ENCODE assay signal across 10 mouse cellular contexts in the genomic region with DNA sequence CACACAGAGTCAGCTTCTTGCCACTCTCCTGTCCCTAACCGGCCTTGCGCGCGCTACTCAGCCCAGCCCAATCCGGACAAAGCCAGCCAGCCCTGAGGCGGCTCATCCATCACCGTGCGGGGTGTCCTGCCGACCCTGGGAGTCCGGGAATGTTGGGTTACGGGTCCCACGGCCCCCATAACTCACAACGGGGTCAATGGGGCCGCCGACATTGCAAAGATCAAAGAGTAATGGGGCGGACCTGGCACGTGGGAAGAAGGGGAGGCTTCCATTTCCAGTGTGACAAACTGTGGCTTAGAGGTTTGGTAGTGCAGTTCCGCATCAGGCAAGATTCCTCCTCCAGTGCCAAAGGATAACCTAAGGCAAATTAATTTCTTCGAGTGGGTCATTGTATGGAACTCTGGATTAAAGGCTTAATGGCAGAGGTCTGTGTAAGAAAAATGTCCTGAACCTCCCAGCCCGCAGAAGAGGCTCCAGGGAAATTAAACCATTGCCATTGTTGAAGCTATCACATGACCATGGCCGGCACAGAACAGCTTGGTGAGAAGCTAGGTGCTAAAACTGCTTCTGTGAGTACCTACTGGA. TPM values are rescaled to one million over a fixed set of nuclear protein-coding genes. Genes with fewer than 3 reads are reported as not detected.
DNase-seq lines count a peak whose midpoint lies in the region; ATAC-seq lines count a peak whose summit lies in the region.
"Had no signal": no experiment of that assay in that cellular context is flagged by ENCODE, and none has a peak within 500 bp of the region (broad histone marks: within the 10 kb centered on the region; RNA-seq: fewer than 3 reads in every experiment).

No protein-coding gene starts in this region.

- H3K9me3 ChIP-seq in heart, embryonic 12.5 days (replicated peaks) = no peaks in the 10 kb centered on the region
- no peaks in the 10 kb centered on the region for H3K9me3 ChIP-seq in forebrain, embryonic 15.5 days
- no peaks in the 10 kb centered on the region; the same call in 1 of the 2 replicates for H3K9me3 ChIP-seq in midbrain, embryonic 10.5 days (replicated peaks)

- peaks cover 78% of the 10 kb centered on the region for H3K27me3 ChIP-seq in heart, embryonic 12.5 days (replicated peaks)
- H3K27me3 ChIP-seq in forebrain, embryonic 15.5 days = no peaks in the 10 kb centered on the region
- H3K27me3 ChIP-seq in midbrain, embryonic 10.5 days (ENCODE audit: low read depth, poor library complexity, severe bottlenecking) = peaks cover 59% of the 10 kb centered on the region

- no peak overlapping the region for H3K27ac ChIP-seq in heart, embryonic 12.5 days (ENCODE audit: poor library complexity, severe bottlenecking)
- peak overlapping the region; percentile 98 for H3K27ac ChIP-seq in forebrain, embryonic 15.5 days (replicated peaks)
- peak overlapping the region; percentile 99 for H3K27ac ChIP-seq in midbrain, embryonic 10.5 days (replicated peaks)

- H3K4me3 ChIP-seq in heart, embryonic 12.5 days = peak overlapping the region; percentile 64
- H3K4me3 ChIP-seq in forebrain, embryonic 15.5 days = peak overlapping the region; percentile 88
- H3K4me3 ChIP-seq in midbrain, embryonic 10.5 days = peak overlapping the region; percentile 71

- no peaks in the 10 kb centered on the region for H3K36me3 ChIP-seq in heart, embryonic 12.5 days
- H3K36me3 ChIP-seq in forebrain, embryonic 15.5 days = no peaks in the 10 kb centered on the region
- H3K36me3 ChIP-seq in midbrain, embryonic 10.5 days = peaks cover 10% of the 10 kb centered on the region

- H3K4me1 ChIP-seq in heart, embryonic 12.5 days (replicated peaks) = peaks cover 16% of the 10 kb centered on the region
- peaks cover 46% of the 10 kb centered on the region for H3K4me1 ChIP-seq in forebrain, embryonic 15.5 days
- peaks cover 61% of the 10 kb centered on the region for H3K4me1 ChIP-seq in midbrain, embryonic 10.5 days

- no peak for ATAC-seq in heart, embryonic 12.5 days (ENCODE audit: insufficient number of reproducible peaks, low FRiP score)
- peak; percentile 46 for ATAC-seq in forebrain, embryonic 15.5 days (replicated peaks)

- peak overlapping the region; percentile 96 for H3K4me2 ChIP-seq in heart, embryonic 12.5 days
- H3K4me2 ChIP-seq in forebrain, embryonic 15.5 days (replicated peaks) = peak overlapping the region; percentile 82

- 2% methylated on average over 21 of the region's 21 CpGs for WGBS in heart, embryonic 12.5 days
- WGBS in forebrain, embryonic 15.5 days = under 1% methylated on average over 21 of the region's 21 CpGs
- WGBS in midbrain, embryonic 10.5 days = under 1% methylated on average over 21 of the region's 21 CpGs

- H3K9ac ChIP-seq in heart, embryonic 12.5 days = no peak overlapping the region
- H3K9ac ChIP-seq in forebrain, embryonic 15.5 days (replicated peaks) = peak overlapping the region; percentile 100

- no peak for DNase-seq in heart, adult 18-20 months
- DNase-seq in MN1 (ENCODE audit: low spot score) = peak; percentile 52
- DNase-seq in midbrain, embryonic 10.5 days (ENCODE audit: low spot score) = peak; percentile 80
- no peak for DNase-seq in frontal cortex, adult 2 months (ENCODE audit: extremely low spot score in 1 of 2, low spot score in 1 of 2)
- DNase-seq in adrenal gland, adult (ENCODE audit: inconsistent age in 2 of 2, low spot score in 1 of 2) = no peak
- DNase-seq in thymus, adult 18-20 months = no peak
- DNase-seq: cerebellum, postnatal 36 days had no signal

RNA-seq across cellular contexts. Expression of gene Draxin, which starts 1.1 kb away (rescaled TPM):
- polyA plus RNA-seq in heart, embryonic 12.5 days (2016; fragmentation: Nextera tagmentation; extraction: Ambion mirVana) = 0.05 and 0.08 TPM in 2 replicates
- under 1 TPM; 0.07 to 0.08 TPM for total RNA-seq in heart, adult 18-20 months (2021)
- 21.2 TPM in 2 replicates for polyA plus RNA-seq in forebrain, embryonic 15.5 days (2015; fragmentation: Nextera tagmentation; extraction: Ambion mirVana)
- 5.3 and 7.5 TPM in 2 replicates for polyA plus RNA-seq in midbrain, embryonic 10.5 days (2016; fragmentation: Nextera tagmentation; extraction: Ambion mirVana)
- 0.97 and 1.2 TPM in 2 replicates for polyA plus RNA-seq in frontal cortex, adult 2 months (2012; rRNA removed)
- total RNA-seq: megakaryocyte-erythroid progenitor cell, adult 5-6 weeks had no signal

RNA-seq across cellular contexts. Expression of gene Mad2l2, which starts 1.4 kb away (rescaled TPM):
- polyA plus RNA-seq in heart, embryonic 12.5 days (2016; fragmentation: Nextera tagmentation; extraction: Ambion mirVana) = 36.6 and 39.3 TPM in 2 replicates
- 10 to 100 TPM; 12.2 to 14.5 TPM for total RNA-seq in heart, adult 18-20 months (2021)
- 123 and 127 TPM in 2 replicates for polyA plus RNA-seq in forebrain, embryonic 15.5 days (2015; fragmentation: Nextera tagmentation; extraction: Ambion mirVana)
- polyA plus RNA-seq in midbrain, embryonic 10.5 days (2016; fragmentation: Nextera tagmentation; extraction: Ambion mirVana) = 72.6 and 85.2 TPM in 2 replicates
- polyA plus RNA-seq in frontal cortex, adult 2 months (2012; rRNA removed) = 24.8 and 27.8 TPM in 2 replicates

RNA-seq across cellular contexts. Expression of gene Fbxo6, which starts 20.4 kb away (rescaled TPM):
- polyA plus RNA-seq in heart, embryonic 12.5 days (2016; fragmentation: Nextera tagmentation; extraction: Ambion mirVana) = 20.2 and 22.9 TPM in 2 replicates
- 10 to 100 TPM; 41.0 to 42.1 TPM for total RNA-seq in heart, adult 18-20 months (2021)
- 15.6 and 18.0 TPM in 2 replicates for polyA plus RNA-seq in forebrain, embryonic 15.5 days (2015; fragmentation: Nextera tagmentation; extraction: Ambion mirVana)
- polyA plus RNA-seq in midbrain, embryonic 10.5 days (2016; fragmentation: Nextera tagmentation; extraction: Ambion mirVana) = 11.4 and 13.0 TPM in 2 replicates
- polyA plus RNA-seq in frontal cortex, adult 2 months (2012; rRNA removed) = 33.9 and 40.0 TPM in 2 replicates

RNA-seq across cellular contexts. Expression of gene Fbxo44, which starts 28.7 kb away (rescaled TPM):
- 24.9 and 25.1 TPM in 2 replicates for polyA plus RNA-seq in heart, embryonic 12.5 days (2016; fragmentation: Nextera tagmentation; extraction: Ambion mirVana)
- total RNA-seq in heart, adult 18-20 months (2021) = 10 to 100 TPM; 22.8 to 23.0 TPM
- polyA plus RNA-seq in forebrain, embryonic 15.5 days (2015; fragmentation: Nextera tagmentation; extraction: Ambion mirVana) = 60.7 and 64.6 TPM in 2 replicates
- polyA plus RNA-seq in midbrain, embryonic 10.5 days (2016; fragmentation: Nextera tagmentation; extraction: Ambion mirVana) = 39.6 and 58.5 TPM in 2 replicates
- 206 and 213 TPM in 2 replicates for polyA plus RNA-seq in frontal cortex, adult 2 months (2012; rRNA removed)

RNA-seq across cellular contexts. Expression of gene Fbxo2, which starts 28.8 kb away (rescaled TPM):
- polyA plus RNA-seq in heart, embryonic 12.5 days (2016; fragmentation: Nextera tagmentation; extraction: Ambion mirVana) = 0.70 and 0.92 TPM in 2 replicates
- total RNA-seq in heart, adult 18-20 months (2021) = under 1 TPM; 0.28 to 0.35 TPM
- 4.5 and 4.7 TPM in 2 replicates for polyA plus RNA-seq in forebrain, embryonic 15.5 days (2015; fragmentation: Nextera tagmentation; extraction: Ambion mirVana)
- 1.1 and 1.3 TPM in 2 replicates for polyA plus RNA-seq in midbrain, embryonic 10.5 days (2016; fragmentation: Nextera tagmentation; extraction: Ambion mirVana)
- polyA plus RNA-seq in frontal cortex, adult 2 months (2012; rRNA removed) = 105 and 116 TPM in 2 replicates
- total RNA-seq: megakaryocyte-erythroid progenitor cell, adult 5-6 weeks had no signal

Comparison
In these comparisons a context has a peak if more than half of its experiments do, and no peak if none do; other contexts are left out.
1. DNase-seq: peak in MN1 (single experiment) and midbrain, embryonic 10.5 days (single experiment); none in heart, adult 18-20 months (0 of 2), frontal cortex, adult 2 months (0 of 2), adrenal gland, adult (0 of 2) and thymus, adult 18-20 months (0 of 2).
2. Peak in every context shown above with its lines, with median percentiles within 50 percentile points of each other: H3K4me3 ChIP-seq.